Mouse (Mus musculus) heart, postnatal 14 days (tissue): ENCODE data around the gene Tmem52. TPM values are rescaled to one million over a fixed set of nuclear protein-coding genes. Genes with fewer than 3 reads are reported as not detected.
A peak's percentile ranks its signal among the peaks of the same experiment; 100 is the strongest.
"Not testable (repeated sequence)": the region's sequence is repeated elsewhere in the genome, so short reads cannot be mapped to it uniquely, and the experiment has no call there.

Experiments
- DNase-seq, 2 experiments: peaks; one replicate each; pipeline ENCODE4 v3.0.0; 2021 to 2022
- intact Hi-C: fragments of 180-260 bp; cut with DNase I; formaldehyde crosslinking; loops from one replicate; pipeline ENCODE4 v1.15.1; 2025
- total RNA-seq, 2 experiments: library from RNA; stranded (reverse); gene quantifications; 2 replicates each; pipeline ENCODE4 v1.2.3; 2021

The Tmem52 gene
- total RNA-seq, 2 experiments from 2014 or later: 3.6 to 6.9 TPM

DNA sequence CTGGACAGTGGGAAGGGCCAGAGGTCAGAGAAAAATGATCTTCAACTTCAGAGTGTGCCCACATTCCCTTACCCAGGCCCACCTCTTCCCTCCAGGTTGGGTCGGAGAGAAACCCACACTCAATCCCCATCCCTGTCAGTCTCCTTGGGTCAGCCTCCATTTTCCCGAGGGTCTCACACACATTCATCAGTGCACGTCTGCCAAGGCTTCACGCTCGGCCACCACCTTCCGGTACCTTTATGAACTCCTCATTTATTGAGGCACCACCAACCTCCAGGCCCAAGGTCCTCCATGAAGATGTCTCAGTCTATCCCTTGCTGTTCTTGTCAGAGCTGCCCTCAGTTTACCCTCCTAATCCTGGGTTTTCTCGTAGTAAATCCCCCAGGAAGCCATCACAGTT is 2.1 kb downstream of the Tmem52 start:
- intact Hi-C loops: no loop called here
- no peak for DNase-seq

DNA sequence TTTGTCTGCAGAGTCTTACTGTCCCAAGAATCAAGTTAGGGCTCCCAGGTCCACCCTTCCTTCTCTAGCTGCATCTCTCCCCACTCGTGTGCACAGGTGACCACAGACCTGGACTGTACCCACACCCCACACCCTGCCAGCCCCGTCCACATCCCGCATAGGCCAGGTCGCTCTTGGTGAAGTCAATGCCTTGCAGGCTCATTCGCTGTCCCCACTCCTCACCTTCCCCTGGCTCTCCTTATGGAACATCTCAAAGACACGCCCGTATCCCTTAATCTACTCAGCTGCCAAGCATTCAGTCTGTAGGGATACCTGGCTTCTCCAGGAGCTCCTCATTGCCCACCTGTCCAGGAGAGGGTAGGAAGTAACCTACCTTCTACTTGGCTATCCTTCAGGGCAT is 2.5 kb downstream of the Tmem52 start:
- DNase-seq: no peak
- intact Hi-C loops: no loop called here

DNA sequence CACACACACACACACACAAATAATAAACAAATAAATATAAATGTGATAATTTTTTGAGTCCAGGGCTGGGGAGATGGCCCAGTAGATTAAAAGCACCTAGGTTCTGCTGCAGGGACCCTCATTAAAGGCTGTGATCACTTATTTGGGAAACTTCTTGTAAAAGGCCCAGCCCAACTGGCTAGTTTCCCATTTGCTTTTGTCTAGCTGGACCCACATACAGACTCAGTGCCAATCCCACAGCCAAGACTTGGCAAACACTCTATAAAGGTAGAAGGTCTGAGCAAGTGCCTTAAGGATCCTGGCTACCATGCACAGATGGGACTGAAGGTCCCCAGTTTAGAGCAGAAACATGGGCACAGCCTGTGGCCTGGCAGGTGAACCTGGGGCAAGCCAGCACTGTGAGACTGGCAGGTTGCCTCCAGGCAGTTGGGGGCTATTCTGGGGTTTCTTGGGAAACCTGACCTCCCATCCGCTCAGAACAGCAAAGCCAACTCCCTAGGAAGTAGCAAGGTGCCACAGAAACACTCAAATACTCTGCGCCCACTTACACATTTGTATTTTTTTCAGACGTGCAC is 3.9 kb downstream of the Tmem52 start:
- intact Hi-C loops: no loop called here
- DNase-seq: no peak

DNA sequence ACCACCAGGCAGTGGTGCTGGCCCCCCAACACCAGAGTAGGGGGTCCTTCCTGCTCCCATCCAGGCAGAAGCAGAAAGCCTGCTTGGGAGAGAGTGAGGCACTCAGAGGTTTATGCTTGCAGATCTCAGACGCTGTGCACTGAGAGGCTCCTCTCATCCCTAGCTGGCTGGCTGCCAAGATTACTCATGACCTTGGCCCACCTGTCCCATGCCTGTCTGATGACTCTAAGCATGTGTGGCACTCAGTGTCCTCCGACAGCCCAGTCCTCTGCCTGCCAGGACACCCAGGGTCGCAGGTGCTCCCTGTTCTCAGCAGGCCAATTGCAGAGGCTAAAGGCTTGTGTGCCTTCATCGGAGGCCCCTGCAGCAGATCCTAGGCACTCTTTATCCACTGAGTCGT is 4.4 kb downstream of the Tmem52 start:
- intact Hi-C loops: no loop called here
- DNase-seq: peak; percentile 43 to 51

DNA sequence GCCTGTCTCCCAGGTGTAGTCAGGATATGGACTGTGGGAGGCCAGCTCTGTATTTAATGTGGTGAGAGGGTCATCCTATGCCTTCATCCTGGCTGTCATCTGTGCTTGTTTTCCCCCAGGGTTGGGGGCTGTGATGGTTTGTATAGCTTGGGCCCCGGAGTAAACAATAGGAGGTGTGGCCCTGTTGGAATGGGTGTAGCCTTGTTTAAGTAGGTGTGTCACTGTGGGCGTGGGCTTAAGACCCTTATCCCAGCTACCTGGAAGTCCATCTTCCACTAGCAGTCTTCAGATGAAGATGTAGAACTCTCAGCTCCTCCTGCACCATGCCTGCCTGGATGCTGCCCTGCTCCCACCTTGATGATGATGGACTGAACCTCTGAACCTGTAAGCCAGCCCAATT is 4.9 kb downstream of the Tmem52 start:
- DNase-seq, intact Hi-C loops: not testable (repeated sequence)

DNA sequence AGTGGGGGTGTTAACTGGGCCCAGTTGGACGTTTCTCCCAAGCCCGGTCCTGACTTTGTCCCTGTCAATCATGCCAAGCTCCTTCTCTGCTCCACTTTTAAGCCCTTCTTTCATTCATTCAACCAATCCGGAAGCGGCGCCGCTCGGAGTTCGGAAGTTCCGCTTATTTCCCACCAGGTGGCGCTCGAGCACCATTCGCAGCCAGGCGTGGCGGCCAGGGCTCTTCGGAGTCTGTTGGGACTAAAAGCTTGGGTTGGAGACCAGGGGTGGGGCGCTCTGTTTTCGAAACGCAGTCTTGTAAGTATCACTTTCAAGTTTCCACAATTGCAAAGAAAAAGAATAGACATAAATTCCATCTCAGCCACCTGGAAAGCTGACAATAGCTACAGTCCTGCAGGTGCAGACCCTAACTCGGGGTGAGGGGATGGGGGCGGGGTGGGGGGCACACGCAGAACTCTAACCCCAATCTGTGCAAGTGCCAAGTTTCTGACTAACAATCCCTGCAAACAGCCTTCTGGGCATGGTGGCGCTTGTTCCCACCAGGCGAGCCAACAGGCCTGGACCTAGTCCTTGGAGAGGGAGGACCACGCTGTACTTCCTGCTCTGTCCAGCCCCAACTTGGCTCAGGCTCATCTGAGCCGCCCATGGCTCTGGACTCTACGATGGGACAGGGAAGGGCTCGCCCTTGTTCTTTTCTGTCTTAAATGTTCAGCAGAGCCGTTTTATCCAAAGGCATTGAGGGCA is 12.6 kb downstream of the Tmem52 start:
- DNase-seq: peak; percentile 86 to 90
- intact Hi-C loops: loop anchor here (1.0 to 5.0 kb wide), 3 partner anchors 87 to 216 kb away; no protein-coding TSS in a partner anchor

DNA sequence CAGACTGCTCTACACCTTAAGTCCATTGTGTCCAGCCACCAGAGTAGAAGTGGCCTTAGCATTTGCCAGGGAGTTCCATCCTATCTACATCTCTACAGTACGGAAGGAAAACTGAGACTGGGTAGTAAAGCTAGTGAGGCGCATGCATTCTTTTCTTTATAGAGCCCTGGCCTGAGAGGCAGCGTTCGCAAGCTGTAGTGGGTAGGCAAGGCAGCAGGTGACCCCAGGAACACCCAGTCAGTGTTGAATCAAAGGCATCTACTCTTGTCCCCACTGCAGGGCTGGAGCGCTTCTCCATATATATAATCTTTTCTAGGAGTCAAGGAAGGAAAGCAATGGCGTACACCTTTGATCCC is 13.2 kb downstream of the Tmem52 start:
- DNase-seq: no peak
- intact Hi-C loops: loop anchor here (5.0 kb wide), 1 partner anchor 215 kb away; no protein-coding TSS in a partner anchor

DNA sequence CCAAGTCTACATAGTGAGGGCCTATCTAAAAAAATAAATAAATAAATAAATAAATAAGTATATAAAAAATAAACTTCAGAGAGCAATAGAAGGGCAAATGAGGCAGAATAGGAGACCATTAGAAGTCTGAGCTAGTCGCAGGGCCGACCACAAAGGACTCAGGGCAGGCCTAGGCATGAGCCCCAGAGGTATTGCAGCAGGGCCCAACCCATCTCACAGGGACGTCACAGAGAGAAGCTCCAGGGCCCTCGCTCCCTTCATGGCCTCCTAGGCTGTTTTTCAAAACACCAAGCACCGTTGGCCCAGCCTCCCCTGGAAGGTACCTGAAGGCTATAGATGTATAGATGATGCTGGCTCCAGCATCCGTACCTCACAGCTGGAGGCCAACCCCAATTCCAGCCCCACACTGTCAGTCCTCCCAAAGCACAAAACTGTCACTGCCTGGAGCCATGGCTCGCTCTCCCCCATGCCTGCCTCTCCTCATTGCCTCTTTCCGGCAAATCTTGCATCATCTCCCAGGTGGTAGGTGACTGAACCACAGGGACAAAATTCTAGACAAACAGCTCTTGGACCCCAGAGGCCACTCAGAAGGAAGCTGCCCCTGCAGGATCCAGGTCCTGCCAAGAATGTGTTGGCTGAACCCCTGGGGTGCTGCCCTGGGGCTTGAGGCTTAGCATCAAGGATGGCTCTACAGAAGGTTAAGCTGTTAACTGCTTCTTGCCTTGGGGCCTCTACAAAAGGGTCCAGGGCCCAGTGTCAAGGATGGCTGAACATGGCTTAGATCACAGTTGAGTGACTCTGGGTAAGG is 14.0 kb downstream of the Tmem52 start:
- intact Hi-C loops: loop anchor here (5.0 kb wide), 1 partner anchor 214 kb away; no protein-coding TSS in a partner anchor

DNA sequence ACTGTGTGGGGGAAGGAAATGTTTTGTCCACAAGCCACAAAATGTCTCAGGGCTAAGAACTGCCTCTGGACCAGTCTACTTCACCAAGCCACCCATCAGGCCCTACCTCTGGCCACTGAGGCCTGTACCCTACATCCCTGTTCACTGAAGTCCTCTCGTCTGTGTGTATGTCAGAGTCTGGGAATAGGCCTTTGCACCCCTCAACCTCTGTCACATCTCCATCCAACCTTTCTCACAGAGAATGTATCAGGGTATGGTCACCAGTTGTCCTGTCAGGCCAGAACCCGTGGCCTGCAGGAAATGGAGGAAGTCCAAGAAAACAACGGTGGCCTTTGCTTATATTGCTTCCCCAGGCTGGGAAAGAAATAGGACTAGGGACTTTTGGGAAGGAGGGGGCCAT is 16.6 kb downstream of the Tmem52 start:
- no peak for DNase-seq
- intact Hi-C loops: loop anchor here (5.0 kb wide), 1 partner anchor 42 kb away; no protein-coding TSS in a partner anchor

More for the DNA sequence above, 14.0 kb downstream of the Tmem52 start:
- DNase-seq: no peak

DNA sequence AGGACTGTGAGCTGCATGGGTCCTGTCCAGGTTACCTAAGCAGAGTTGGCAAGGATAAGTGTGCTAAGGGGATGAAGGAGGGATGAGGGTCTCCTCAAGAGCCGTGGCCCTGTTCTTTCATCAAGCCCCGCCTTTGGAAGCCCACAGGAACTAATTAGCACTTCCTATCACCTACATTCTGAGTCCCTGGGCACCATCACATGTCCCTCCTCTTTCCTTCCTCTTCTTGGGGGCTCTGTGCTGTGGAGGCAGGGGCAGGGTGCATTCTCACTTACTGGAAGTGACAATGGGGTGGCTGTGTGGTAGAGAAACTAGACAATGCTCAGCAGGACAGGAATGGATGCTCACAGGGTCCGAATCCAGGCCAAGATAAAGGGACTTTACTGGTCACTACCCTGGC is 18.8 kb downstream of the Tmem52 start:
- intact Hi-C loops: loop anchor here (5.0 kb wide), 1 partner anchor 40 kb away; no protein-coding TSS in a partner anchor
- no peak for DNase-seq

DNA sequence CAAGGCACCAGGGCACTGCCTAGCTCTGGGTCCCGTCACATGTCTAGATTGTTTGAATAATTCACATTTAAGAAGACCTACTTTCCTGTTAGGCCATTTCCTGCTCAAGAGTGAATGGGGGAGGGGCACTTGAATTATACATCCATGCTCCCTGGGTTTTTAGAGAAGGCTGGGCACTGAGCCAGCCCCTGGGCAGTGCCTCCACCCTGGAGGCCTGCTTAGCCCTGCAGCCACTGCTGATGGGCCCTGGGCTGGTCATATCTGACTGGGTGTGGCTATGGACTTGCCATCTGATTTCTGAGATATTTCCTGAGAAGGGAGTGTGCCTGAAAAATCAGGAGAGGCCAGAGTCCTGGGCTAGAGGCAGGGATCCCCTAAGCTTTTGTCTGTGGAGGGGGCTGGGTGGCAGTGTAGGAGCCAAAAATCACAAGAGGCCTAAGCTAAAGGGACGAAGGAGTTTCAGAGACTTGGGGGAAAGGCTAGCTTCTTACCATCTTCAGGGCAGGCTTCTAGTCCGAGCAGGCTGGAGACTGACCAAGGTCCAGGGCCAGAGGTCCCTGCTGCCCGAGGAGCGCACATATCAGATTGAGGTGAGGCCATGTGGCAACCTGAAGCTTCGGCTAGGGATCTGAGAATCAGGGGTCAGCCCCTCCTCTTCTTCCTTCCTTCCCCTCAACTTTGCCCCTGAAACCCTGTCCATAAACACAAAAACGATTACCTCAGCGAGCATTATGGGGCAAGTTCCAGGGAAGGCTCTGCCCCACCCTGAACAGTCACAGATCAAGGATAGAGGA is 19.5 kb downstream of the Tmem52 start:
- intact Hi-C loops: loop anchor here (5.0 kb wide), 1 partner anchor 39 kb away; no protein-coding TSS in a partner anchor

DNA sequence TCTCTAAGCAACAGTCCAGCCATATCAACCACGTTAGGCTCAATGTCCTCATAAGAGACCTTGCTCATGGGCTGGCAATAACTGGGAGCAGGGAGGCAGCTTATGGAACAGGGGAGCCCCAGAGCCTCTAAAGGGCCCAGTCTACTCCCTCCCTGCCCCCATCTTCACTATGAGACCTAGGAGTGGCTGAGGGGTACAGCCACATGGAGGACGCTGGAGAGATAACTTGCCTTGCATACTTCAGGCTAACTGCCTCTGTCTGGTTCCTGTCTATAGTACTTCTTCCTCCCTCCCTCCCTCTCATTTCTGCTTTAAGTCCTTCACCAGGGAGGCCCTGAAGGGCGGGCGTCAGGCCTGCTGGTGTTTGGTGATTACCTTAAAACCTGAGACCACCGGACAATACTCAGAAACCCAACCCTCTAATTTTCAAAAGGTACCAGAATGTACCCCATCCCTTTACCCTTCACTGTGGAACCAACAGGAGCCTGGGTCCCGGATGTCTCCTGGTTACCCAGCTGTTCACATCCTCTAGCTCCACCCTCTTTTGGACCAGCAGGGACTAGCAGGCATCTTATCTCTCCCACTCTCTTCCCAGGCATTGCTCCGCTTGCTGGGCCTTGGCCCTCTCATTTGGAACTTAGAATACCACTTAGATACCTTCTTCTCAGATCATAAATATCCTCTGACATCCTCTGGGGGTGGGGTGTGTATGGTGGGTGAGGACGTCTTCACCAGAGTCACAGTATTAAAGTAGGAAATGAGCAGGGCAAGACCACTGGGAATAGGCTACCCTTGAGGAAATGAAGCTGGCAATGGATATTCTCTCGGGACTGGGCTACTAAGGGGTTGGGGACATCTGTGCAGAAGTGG is 20.4 kb downstream of the Tmem52 start:
- intact Hi-C loops: loop anchor here (5.0 kb wide), 1 partner anchor 38 kb away; no protein-coding TSS in a partner anchor
- no peak for DNase-seq

More for the DNA sequence above, 19.5 kb downstream of the Tmem52 start:
- DNase-seq: peak; percentile 66 to 70

DNA sequence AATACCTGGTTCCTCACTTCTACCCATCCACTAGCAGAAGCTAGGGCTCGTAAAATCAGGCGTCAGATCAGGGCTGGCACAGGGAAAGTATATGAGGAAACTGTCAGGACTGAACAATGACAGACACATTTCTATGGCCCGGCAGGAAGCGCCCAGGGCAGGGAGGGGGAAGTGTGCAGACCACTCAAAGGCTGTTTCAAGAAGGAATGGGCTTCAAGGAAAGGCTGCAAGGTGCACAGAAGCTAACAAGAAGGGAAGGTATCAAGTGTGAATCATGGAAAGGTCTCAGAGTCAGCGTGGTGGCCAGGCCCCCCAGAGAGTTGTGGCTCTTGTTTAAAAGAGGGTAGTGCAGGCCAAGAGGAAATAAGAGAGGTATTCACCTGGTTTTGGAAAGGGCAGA is 21.5 kb downstream of the Tmem52 start:
- intact Hi-C loops: loop anchor here (2.0 kb wide), 1 partner anchor 74 kb away; no protein-coding TSS in a partner anchor
- no peak for DNase-seq

DNA sequence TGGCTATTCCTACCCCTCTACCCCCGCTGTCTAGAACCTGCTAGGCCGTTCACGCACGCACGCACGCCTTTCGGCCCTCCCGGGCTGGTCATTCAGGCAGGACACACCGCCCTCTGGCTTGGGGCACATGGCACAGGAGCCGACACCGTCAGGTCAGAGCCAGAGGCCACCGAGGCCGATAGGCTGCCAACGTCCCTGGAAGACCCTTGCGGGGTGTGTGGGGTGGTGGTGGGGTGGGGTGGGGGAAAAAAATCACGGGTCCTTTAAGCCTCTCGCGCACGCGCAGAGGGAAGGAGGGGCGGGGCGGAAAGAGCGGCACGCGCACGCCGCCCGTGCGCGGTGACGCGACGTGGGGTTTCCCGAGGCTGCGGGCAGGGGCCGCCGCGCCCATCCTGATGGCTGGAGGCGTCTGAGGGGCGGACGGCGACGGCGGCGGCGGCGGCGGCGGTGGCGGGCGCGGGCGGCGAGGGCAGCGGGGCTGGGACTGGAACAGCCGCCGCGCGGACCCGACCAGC is 22.1 kb downstream of the Tmem52 start, which contains the start of gene Gnb1:
Gene Gnb1, plus strand, starts transcription at position 372 of the 515 bp plus-strand sequence.
- intact Hi-C loops: loop anchor here (2.0 kb wide), 1 partner anchor 74 kb away; no protein-coding TSS in a partner anchor

DNA sequence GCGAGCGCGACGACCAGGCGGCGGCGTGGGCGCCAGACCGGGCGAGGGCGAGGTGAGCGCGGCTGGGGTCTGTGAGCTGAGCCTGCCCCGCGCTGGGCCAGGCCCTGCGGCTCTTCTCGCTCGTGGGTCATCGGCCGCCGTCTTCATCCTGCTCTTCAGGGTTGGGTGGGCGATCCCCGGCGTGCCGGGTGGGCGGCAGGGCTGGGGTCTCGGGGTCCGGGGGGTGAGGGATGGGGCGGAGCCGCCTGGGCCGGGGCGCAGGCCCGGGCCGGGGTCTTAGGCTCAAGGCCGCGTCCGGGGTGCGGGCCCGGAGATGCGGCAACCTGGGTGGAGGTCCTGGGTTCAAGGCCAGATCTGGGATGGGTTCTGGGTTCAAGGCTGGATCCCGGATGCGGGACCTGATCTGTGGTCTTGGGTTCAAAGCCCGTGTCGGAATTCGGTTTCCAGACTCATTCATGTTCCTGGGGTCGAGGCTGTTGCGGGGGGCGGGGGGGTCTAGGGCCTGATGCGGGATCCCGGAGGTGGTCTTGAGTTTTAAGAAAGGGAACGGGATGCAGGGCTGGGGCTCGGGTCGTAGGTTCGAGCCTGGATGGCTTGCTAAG is 22.7 kb downstream of the Tmem52 start:
- DNase-seq: no peak
- intact Hi-C loops: loop anchor here (2.0 kb wide), 1 partner anchor 73 kb away; no protein-coding TSS in a partner anchor

More for the DNA sequence above, 22.1 kb downstream of the Tmem52 start, which contains the start of gene Gnb1:
- peak; percentile 99 for DNase-seq

DNA sequence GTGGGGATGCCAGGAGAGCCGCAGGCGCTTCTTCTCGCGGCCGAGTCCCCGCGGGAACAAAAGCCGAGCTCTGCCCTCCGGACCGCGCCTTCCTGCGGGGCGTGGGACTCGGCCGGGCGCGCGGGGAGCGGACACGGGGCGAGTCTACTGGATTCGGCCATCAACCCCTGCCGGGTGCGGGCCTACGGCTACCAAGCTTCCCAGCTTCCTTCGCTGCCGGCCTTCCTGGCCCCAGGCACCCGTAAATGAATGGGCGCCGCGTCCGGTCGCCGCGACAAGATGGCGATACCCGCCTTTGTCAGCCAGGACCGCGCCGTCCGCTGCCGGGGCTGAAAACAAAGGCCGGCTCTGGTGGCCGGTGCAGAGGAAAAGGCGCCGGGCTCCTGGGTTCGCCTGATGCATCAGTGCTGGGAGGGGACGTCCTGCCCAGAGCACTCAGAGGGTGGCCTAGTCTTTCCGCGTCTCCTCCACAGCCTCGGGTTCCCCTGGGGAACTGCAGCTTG is 23.3 kb downstream of the Tmem52 start:
- intact Hi-C loops: no loop called here
- peak; percentile 73 to 76 for DNase-seq

DNA sequence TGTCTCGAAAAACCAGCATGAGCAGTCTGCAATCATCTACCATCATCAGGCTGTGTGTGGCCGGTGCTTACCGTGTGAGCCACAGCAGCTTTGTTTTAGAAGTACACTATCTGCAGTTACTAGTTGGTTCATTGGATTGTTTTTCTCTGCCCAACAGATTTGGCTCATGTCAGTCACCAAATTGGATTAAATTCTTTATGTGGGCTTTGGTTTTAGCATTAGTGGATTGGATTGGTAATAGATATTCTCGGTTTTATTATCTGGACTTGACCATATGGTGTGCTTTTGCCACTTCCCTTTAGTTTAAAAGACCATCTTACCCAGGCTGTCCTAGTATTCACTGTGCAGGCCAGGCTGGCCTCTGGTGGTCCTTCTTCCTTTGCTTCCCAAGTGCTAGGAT is 26.0 kb downstream of the Tmem52 start:
- intact Hi-C loops: no loop called here
- DNase-seq: no peak

DNA sequence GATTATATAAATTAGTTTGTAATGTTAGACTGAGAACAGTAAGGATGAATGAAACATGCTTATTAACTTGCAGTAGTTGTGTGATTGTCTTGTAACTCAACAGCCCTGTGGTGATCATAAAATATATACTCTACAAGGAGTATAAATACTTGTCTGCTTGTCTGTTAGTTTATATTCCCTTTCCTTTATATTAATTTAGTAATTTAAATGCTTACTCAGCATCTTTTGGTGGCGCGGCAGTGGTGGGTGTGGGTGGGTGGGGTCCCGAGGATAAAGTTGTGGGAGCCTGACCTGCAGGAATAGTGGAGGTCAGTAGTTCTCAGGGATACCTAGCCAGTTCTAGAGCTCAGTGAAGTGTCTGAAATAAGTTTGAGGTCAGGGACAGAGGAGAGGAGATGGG is 29.0 kb downstream of the Tmem52 start:
- intact Hi-C loops: no loop called here

More for the DNA sequence above, 29.0 kb downstream of the Tmem52 start:
- no peak for DNase-seq
